Mouse (Mus musculus) heart, postnatal 0 days (tissue): ENCODE data around the gene Naa25.

Experiments used
- CTCF ChIP-seq: IDR thresholded peaks from 2 replicates; pipeline ENCODE4 v1.5.1; 2016; ENCODE audit warnings: antibody characterized with exemption, control low read depth, low read depth
- EP300 ChIP-seq: IDR thresholded peaks from 2 replicates; pipeline ENCODE4 v1.6.1; 2016; ENCODE audit warnings: antibody characterized with exemption, low read depth

GRCm38 (mm10) chr5:121493305-121493704, 95.6 kb downstream of the Naa25 start:
- TF ChIP-seq CTCF (no peak), EP300 (no peak)
